Mouse (Mus musculus) right cerebral cortex, postnatal 14 days (tissue): ENCODE results near the gene Leo1.
A peak's percentile ranks its signal among the peaks of the same experiment; 100 is the strongest.

Source experiments
- DNase-seq: peaks from one replicate; pipeline ENCODE4 v3.0.0; 2022

Leo1 gene

DNA sequence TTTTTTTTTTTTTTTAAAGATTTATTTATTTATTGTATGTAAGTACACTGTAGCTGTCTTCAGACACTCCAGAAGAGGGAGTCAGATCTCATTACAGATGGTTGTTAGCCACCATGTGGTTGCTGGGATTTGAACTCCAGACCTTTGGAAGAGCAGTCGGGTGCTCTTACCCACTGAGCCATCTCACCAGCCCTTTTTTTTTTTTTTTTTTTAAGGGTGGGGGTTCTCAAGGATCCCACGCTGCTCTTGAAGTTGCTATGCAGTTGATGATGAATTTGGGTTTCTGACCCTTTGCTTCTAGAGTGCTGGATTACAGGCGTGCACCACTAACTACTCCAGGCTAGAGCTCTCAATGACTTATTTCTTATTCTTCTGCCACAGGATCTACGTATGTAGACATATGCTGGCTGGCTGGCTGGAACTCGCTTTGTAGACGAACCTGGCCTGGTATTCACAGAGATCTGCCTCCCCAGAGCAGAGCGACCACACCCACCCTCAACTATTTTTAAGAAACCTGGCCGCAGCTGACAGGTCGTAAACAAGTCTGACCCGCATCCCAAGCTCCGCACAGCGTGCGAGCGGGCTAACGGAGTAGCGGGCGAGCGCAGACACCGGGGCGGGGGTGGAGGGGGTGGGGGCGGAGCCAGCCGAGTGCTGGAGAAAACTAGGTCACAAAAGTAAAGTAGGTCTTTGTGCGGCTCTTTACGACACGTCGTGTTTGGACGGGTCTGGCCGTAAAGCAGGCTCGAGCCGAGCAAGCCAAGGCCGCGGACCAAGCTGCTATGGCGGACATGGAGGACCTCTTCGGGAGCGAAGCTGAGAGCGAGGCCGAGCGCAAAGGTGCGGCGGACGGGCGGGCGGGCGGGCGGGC is at the start of gene Leo1:
Gene Leo1, plus strand, starts transcription at position 729 of the 871 bp plus-strand sequence.
- peak; percentile 84 for DNase-seq

DNA sequence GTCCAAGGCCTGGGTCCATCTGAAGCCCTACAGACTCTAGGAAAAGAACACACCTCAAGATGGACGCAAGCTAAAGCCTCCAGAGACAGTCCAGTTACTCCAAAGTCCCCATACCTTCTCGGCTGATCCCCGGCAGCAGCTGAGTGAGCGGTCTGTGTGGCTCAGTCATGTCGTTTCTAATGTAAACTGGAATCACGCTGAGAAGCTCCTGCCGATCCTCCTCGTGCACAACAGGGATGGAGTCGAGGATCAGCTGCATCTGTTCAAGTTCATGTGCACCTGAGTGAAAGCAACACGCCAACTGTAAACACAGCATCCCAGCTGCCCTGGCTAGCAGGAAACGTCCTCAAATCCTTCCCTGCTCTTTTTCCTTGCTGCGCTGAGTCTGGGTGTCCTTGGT is 48.1 kb upstream of the Leo1 start:
- DNase-seq: no peak

DNA sequence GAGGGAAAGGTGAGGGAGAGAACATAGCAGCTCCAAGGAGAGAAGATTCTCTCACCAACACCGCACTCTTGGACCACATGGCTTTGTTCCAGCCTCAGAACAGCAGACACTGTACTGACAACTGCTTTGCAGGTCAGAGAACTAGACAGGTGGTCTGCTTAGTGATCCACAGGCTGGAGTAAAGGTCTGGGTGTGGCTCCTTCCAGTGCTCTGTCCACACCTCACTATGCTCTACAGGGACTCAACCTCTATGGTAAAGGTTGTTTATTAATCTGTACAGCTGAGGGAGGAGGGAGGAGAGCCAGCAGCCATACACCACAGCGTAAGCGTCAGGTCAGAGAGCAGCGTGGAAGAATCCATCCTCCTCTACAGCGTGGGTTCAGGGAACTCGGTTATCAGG is 45.4 kb upstream of the Leo1 start:
- DNase-seq: no peak

DNA sequence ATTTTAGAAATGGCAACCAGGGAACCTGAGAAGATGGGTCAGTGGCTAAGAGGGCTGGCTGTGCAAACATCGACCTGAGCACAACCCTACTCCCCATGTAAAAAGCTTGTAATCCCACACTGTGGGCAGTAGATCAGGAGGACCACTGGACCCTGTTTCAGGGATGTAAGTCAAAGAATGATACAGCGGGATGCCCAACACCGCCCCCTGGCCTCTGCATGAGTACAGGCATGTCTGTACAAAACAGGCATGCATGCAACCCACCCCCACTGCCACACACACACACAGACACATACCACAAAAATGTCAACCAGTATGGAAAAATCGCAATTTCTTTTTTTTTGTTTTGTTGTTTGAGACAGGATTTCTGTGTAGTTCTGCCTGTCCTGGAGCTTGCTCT is 42.3 kb upstream of the Leo1 start:
- DNase-seq: no peak

DNA sequence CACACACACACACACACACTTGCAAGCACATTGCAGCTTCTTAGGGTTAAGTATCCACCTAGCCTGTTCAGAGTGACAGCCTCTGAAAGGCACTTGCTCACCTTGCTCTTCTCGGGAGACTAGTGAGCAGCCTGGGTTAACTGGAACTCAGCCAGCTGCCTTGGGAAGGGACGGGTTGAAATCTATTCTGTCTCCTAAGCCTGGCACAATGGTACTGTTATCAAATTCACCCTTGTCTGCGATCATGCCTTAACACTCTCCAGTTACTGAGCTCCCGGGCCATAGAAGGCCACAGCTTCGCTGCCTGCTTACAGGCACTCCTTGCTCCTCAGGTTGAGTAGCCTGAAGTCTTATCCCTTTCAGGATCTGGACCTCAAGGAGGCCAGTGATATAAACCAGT is 40.7 kb upstream of the Leo1 start:
- DNase-seq: no peak

DNA sequence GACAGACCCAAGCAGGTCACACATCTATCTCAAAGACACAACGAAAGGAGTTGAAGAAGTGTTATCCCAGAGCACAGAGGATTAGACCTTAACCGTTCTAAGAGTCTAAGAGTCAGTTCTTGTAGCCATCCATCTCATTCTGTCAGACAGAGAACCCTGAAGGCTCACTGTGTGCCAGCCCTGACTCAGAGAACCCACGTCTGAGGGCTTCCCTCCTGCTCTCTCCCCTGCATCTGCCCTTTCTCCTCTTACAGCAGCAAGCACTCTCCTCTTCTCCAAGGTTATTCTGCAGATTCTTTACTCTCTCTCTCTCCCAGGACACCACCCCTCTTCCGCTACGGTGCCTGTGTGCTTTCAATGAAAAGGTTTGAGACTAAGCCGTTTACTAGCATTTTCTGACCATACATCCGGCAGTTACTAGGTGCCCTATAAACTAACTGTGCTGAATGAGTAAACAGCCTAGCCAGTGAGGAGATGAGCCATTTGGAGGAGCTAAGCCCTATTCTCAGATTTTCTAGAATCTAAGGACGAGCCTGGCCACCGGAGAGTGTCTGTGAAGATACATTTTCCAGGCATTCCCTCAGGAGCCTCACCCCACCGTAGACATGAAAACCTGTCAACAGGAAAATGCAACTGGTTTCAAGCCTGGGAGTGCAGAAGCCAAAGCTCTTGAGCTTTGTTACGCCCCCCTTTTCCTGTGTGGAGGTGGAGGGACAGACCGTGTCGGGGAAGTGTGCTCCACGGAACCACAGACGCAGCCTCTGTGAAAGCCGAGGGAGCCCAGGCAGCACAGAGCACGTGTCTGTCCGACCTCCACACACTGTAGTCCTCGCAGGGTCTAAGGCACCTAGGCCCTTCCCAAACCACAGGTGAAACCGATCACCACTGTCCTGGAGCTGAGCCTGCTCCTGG is 39.5 kb upstream of the Leo1 start:
- no peak for DNase-seq

DNA sequence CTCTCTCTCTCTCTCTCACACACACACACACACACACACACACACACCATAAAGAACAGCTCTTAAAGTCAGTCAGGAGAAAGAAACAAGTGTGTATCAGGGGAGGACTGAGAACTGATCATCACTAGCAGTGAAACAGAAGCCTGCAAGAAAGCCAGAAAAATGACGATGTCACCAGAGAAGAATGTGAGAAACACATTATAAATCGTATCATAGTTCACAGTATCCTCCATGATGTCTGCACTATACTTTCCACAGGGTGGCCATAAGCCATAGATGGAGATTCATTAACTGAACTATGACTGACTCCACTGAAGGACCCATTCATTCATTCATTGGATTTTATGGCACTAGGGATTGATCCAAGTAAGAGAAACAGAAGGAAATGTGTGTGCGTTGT is 37.8 kb upstream of the Leo1 start:
- DNase-seq: no peak

DNA sequence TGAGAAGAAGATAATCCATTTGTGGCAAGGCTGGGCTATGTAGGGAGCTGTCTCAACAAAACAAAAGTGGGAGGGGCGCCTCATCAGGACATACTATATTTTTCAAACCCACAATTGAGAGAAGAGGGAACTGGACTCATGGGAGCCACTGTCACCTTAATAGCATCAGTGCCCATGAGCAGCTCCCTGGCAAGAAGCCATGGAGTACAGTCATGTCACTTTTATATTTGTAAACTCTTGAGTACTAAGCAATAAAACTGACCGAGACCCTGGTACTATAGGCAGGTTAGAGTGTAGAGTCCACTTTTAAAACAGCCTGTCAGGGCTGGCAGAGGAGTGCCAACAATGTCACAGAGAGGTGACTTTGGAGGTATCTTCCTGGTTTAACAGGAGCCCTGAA is 35.2 kb upstream of the Leo1 start:
- no peak for DNase-seq

DNA sequence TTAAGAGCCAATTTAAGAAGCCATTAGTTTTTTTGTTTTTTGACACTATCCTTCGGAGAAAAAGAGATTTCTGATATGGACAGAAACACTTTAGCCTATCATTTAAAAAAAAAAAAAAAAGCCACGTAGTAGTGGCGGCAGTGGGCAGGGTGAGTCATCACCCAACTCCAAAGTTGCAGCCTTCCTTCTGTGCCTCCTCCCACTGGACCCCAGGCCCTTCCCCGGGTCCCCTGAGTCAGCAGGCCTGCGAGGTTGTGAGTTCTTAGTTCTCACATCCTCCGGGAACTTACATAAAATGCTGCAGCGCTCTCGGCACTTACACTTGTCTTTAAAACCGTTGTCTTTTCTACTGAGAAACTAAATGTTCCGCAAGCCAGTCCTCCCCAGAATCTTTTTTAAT is 33.5 kb upstream of the Leo1 start:
- DNase-seq: peak; percentile 21

DNA sequence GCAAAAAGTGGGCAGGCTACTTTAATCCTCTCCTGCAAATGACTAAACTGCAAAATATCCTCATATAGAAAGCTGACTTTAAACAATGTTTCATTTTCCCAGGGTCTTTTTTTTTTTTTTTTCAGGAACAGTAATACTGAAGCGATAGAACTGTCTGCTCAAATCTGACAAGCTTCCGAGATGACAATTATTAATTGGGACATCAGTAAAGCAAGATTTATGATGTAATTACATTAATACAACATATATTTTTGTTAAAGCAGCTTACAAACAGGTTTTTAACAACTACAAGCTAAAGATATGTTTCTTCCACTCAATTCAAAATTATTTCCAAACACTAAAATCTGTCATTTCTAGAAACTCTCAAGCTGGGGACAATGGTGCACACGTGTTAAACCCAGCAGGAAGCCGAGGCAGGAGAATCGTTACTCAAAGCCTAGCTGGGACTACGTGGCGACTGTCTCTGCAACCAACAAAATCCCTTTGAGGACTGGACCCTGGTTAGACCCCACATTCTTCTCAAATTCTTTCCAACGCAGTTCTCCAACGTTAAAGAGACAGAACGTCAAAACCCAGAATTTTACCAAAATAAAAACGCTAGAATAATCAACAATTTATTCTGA is 33.0 kb upstream of the Leo1 start:
- DNase-seq: no peak

DNA sequence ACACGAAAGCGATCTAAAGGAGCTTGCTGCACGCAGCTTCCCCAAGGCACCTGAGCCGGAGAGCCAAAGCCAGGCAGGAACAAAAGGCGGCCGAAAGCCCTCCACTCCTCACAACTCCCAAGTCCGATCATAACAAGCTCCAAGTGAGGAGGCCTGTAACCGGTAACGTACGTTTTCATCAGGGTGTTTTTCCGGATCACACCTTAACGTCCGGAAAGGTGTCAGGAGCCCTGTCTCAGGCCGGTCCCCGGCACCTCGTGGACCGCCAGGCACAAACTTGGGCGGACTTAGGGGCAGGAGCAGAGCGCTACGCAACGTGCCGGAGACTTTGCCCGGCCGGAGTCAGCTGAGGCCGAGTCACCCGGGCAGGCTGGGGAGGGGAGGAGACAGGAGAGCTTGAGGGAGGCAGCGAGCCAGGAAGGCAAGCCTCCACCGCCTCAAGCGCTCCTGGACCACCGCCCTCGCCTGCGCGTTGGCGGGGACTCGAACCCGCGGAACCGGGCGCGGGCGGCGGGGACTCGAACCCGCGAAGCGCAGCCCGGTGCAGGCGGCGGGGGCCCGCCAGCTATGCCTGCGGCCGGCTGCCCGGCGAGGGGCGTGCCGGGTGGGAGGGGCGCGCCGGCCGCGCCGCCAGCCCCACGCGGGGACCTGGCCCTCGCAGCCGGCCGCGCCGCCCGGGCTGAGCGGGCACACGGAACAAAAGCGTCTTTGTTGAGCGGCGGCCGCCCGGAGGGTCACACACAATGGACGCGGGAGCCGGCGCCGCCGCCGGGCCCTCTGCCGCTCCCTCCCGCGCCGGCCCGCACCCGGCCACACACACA is 32.1 kb upstream of the Leo1 start:
- DNase-seq: peak; percentile 73

DNA sequence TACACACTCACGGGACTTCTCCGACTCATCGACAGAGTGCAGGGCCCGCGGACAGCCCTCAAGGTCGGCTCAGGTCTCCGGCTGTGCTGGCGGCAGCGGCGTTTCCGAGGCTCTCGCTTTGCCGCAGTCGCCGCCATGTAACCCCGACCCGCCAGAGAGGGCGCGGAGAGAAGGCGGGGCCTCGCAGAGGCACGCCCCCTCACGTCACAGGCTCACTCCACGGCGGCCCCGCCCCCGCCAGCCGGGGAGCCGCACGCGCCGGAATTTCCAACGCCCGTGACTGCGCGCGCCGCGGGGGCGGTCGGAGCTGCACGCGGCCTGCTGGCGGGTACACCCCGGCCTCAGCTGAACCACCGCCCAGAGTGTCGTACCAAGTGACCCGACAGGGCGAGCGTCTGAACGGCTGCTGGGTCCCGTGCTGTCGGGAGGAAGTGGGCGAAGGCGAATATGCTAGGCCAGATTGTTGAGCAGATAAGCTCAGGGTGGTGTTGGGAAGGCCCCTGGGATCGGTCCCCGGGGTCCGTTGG is 31.4 kb upstream of the Leo1 start, which contains the start of gene Mapk6:
Gene Mapk6, minus strand, starts transcription at position 154 of the 527 bp plus-strand sequence.
- DNase-seq: peak; percentile 97

DNA sequence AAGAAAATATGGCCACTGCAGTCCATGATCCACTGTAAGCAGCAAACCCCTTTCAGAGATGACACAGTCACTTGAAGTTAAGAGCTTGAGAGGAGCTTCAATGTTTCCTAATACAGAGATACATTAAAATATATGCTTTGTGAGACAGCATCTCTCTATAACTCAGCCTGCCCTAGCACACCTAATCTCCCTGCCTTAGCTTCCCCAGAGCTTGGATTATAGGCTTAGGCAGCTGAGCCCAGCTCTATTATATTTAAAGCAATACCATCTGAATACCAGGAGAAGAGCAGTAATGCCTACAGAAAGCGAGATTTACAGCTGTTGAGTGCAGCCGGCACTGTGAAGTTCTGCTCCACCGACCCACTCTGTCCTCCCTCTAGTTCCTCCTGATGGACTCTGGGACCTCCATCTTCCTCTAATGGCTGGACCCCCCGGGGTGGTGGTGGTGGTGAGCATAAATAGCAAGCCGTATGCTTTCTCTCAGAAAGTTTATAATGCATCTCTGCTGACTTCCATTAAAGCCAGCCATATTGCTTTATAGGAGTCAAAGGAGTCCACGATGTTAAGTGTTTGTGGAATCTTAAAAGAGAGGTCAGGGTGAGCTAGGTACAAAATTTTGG is 30.3 kb upstream of the Leo1 start:
- DNase-seq: no peak

DNA sequence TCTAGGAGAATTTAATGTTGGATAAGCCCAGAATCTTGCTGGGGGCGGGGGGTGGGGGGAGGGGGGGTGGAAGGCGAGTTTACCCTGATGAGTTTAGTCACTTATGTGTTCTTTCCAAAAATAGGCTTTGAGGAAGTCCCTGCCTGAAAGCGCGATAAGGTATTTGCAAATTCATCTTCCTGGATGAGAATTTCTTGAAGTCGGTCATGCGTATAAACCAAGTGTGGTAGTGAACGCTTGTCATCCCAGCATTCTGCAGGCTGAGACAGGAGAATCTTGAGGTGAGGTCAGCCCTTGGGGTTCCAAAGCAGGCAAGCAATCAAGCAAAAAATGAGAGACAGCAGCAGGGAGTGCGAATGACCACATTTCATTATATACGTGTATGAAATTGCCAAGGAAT is 29.7 kb upstream of the Leo1 start:
- DNase-seq: no peak

DNA sequence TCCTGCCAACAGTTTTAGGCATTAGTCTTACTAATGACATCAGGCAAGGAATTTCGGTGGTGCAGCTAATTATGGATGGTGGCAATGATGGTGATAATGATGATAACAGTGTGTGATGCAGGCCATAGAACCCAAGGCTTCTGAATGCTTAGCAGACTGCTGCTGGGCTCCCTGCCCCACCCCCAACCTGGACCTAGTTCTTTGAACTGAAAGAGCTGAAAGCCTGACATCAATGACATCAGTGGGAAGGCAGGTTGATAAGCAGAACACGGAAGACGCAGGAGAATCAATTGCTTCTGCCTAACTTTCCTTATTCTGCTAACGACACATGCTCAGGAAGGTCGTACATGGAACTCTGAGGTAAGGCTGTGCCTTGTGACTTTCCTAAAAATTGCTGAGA is 28.1 kb upstream of the Leo1 start:
- no peak for DNase-seq

DNA sequence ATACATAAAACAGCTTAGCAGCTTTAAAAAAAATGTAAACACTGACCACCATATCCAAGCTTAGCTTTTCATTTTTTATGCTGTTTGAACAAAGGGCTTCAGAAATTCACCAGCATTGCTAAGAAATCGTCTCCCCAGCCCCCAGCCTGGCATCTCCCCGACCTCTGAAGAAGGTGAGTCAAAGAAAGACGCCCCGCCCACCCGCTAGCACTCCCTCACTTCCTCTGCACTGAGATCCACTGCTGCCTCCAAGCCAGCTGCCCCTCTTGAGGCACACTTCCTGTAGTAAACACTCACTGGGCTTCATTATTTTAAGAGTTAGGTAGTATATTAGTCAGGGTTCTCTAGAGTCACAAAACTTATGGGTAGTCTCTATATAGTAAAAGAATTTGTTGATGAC is 27.1 kb upstream of the Leo1 start:
- no peak for DNase-seq

DNA sequence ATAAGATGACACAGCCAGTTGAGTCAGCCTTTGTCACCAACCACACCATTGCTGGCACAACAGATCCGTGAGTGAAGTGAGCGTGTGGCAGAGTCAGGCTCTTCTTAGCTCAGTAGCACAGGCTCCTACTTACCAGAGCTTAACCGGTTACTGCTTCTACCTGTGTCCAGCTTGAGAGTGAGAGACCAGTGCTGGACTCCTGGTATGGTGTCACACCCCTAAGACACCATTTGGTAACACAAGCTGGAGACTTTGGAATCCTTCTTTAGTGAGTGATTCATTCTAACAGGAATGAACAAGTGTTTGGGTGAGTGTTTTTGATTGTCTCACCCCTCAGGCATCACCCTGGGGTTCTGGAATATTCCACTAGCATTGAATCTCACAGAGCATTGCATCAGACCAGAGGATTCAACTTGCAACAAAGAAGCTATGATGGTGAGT is 19.1 kb upstream of the Leo1 start:
- no peak for DNase-seq

DNA sequence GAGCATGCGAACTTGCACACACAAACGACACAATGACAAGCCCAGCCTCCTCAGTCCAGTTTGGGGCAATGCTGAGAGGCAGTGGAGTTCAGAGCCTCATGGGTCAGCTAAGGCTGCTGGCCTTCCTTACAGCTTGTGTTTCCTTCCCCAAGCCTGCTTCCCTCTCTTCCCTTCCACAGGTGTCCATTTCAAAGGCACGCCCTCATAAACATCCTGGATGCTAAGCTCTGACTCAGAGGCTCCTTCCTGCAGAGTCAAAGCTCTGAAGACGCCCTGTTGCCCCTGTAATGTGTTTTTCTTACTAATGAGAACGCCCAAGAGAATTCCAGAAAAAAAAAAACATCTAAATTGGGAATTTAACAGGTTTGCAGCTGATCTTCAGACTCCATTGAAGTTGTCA is 17.6 kb upstream of the Leo1 start:
- no peak for DNase-seq

DNA sequence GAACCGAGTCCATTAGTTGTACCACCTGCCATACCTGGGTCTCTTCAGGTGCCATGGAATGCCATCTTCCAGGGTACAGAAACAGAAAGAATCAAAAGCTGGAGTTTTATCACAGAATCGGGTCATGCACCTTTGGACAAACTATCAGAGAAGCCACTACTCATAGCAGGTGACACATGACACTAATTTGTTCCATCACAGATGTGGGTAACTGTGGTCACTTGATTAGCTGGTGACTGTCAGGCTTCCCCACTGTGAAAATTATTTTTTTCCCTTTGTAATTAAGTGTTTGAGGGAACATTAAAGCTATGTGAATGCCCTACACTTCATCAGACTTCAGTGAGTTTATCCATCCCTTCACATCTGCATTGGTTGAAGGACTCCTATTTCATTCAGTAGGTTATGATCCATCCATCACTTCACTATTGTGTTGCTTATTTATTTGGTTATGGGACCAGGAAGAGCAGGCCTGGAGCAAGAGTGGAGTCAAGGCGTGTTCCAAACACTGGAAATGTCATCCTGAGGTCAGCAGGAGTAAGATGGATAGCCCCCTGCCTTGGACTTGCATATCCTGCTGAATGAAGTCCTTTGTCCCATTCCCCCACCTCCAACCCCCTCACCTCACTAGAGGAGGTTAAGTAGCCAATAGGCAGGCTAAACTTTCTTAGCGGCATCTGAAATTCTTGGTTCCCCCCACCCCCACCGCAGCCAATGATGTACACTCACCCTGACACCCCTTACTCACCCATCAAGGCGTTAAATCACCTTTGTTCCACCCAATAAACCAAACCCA is 16.8 kb upstream of the Leo1 start:
- DNase-seq: no peak

DNA sequence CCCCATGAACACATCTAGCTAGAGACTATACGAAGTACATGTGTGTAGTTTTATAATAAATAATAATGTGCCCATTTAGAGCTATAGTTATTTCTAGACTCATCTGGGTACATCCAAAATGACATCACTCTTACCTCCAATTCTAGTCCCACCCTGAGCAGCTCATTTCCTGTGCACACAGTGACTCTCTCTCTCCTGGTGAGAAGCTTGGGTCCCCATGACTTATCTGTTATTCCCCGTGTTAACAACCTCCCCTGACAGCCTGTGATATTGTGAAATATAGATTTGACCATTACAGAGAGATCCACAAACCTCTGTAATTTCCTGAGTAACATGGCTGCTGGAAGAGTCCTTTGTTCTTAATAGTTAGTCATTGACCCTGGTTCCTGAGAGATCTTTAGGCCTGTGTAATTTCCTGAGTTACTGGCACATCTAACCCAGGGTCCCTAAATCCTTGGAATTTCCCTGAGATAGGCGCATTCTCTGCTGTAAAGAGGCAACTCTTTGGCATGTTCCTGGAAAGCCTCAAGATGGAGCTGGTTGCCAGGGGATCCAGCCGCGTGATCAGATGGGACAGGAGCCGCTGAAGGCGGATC is 15.4 kb upstream of the Leo1 start:
- no peak for DNase-seq
